Mouse (Mus musculus) G1E (cell line): ENCODE measurements around the gene Adgrl2.

ENCODE experiments used
- CTCF ChIP-seq: IDR thresholded peaks from 2 replicates; pipeline ENCODE4 v1.5.1; 2012; ENCODE audit warnings: low read depth, low read length, inconsistent platforms, mixed read lengths
- GATA1 ChIP-seq: IDR thresholded peaks from 2 replicates; pipeline ENCODE4 v1.6.1; 2012; ENCODE audit warnings: borderline replicate concordance, low read length, inconsistent platforms, mixed read lengths
- POLR2AphosphoS5 ChIP-seq: IDR thresholded peaks from 2 replicates; pipeline ENCODE4 v1.6.1; 2012; ENCODE audit warnings: low read depth, low read length, inconsistent platforms; ENCODE audit not compliant: insufficient replicate concordance
- TAL1 ChIP-seq: conservative IDR thresholded peaks from 2 replicates; pipeline ENCODE4 v1.6.1; 2012; ENCODE audit warnings: low read depth, low read length, inconsistent platforms, mixed read lengths

DNA sequence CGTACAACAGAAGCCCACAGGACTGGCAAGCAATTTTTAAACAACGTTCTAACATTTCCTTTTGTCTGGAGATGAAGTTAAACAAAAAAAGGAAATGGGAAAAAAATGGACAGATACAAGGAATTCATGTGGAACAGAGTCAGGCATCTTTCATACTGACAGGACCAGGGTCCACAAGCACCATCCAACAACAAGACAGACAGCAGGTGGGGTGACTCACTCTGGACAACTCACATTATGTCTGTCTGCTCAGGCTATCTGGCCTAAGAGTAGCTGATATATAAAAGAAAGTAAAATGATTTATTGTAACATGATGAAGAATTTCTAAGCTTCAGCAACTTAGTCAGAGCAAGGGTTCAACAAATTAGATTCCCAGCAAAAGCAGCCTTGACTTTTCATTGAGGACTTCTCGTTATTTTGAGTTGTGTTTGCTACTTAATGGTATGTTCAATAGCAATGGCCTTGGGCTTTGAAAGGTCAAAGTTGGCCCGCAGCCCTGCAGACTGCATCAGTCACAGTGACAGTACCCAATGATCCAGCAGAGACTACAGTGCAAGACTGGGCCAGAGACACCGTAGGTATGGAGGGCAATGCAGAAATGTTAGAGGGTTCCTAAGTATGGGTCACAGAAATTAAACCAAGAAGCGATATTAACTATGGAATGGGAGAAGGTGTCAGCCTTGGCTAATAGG lies 171.8 kb downstream of the Adgrl2 start:
- TF ChIP-seq CTCF (no peak), TAL1 (no peak), POLR2AphosphoS5 (no peak), GATA1 (no peak)
